Mouse (Mus musculus) spleen, adult 2 months (tissue): ENCODE data around the gene Il17f.

Source experiments
- CTCF ChIP-seq: fragments of 200-500 bp; IDR thresholded peaks from 2 replicates; pipeline ENCODE4 v1.5.1; 2011; ENCODE audit warnings: mild to moderate bottlenecking, inconsistent platforms; ENCODE audit not compliant: insufficient read depth, insufficient read length, insufficient replicate concordance; ENCODE audit errors: extremely low read depth
- POLR2A ChIP-seq: fragments of 200-500 bp; IDR thresholded peaks from 2 replicates; pipeline ENCODE4 v1.6.1; 2011; ENCODE audit warnings: low read depth, low read length, inconsistent platforms

GRCm38 (mm10) chr1:20740496-20740998 lies 49.9 kb downstream of the Il17f start:
- TF ChIP-seq POLR2A (no peak), CTCF (no peak)
